Mouse (Mus musculus) lung, embryonic 14.5 days (tissue): ENCODE results near the gene Gtdc1. TPM values are rescaled to one million over a fixed set of nuclear protein-coding genes. Genes with fewer than 3 reads are reported as not detected.

Source experiments
- ATAC-seq: fragments of 200-750 bp; cut with Nextera tagmentation; 2 replicates; pipeline ENCODE4 v1.8.0; 2017; ENCODE audit warnings: mild to moderate bottlenecking, moderate TSS enrichment, moderate library complexity; ENCODE audit not compliant: insufficient read depth
- DNase-seq: peaks from one replicate; pipeline ENCODE4 v3.0.0-alpha.2; 2015
- H3K27ac ChIP-seq: fragments of 300-500 bp; sonication (generic); 2 replicates; pipeline ENCODE4 v1.5.1; 2014; ENCODE audit warnings: low read depth, mild to moderate bottlenecking, moderate library complexity
- H3K27me3 ChIP-seq: fragments of 300-500 bp; sonication (generic); 2 replicates; pipeline ENCODE4 v1.6.1; 2014; ENCODE audit warnings: low read length, control low read depth; ENCODE audit not compliant: insufficient read depth
- H3K36me3 ChIP-seq: fragments of 300-500 bp; sonication (generic); 2 replicates; pipeline ENCODE4 v1.6.1; 2014; ENCODE audit warnings: control low read depth; ENCODE audit not compliant: insufficient read depth
- H3K4me1 ChIP-seq: fragments of 300-500 bp; sonication (generic); 2 replicates; pipeline ENCODE4 v1.6.1; 2014; ENCODE audit warnings: antibody characterized with exemption, control low read depth; ENCODE audit not compliant: insufficient read depth
- H3K4me2 ChIP-seq: fragments of 300-500 bp; sonication (generic); 2 replicates; pipeline ENCODE4 v1.6.1; 2014; ENCODE audit warnings: mild to moderate bottlenecking
- H3K4me3 ChIP-seq: fragments of 300-500 bp; sonication (generic); 2 replicates; pipeline ENCODE4 v1.5.1; 2014; ENCODE audit warnings: low read depth, low read length
- H3K9ac ChIP-seq: fragments of 300-500 bp; sonication (generic); 2 replicates; pipeline ENCODE4 v1.6.1; 2014
- H3K9me3 ChIP-seq: fragments of 300-500 bp; sonication (generic); 2 replicates; pipeline ENCODE4 v1.6.1; 2016; ENCODE audit warnings: low read depth, low read length, control low read depth
- CTCF ChIP-seq: IDR thresholded peaks from 2 replicates; pipeline ENCODE4 v1.5.1; 2016; ENCODE audit warnings: antibody characterized with exemption, low read depth
- WGBS: fragments of 180-500 bp; shearing (Covaris S2); extraction: QIAGEN DNeasy Blood & Tissue Kit; methylation state at CpG from one replicate; pipeline ENCODE4 v1.1.7; 2014; 5-methylcytosine and 5-hydroxymethylcytosine counted together
- polyA plus RNA-seq: library from polyadenylated mRNA; unstranded; fragments of >200 nt; fragmentation: Nextera tagmentation; extraction: Ambion mirVana; gene quantifications from 2 replicates; pipeline ENCODE4 v1.2.1, GENCODE M21; 2014

Gene Gtdc1
- polyA plus RNA-seq, 1 experiment from 2014 or later, result 14.2 TPM

GRCm38 (mm10) chr2:44829753-44830152 is 97.7 kb downstream of the Gtdc1 start:
- H3K4me1 ChIP-seq, result no peaks in the 10 kb centered on the region
- no peak overlapping the region for H3K9ac ChIP-seq
- no peak overlapping the region for H3K27ac ChIP-seq
- H3K4me3 ChIP-seq, result no peak overlapping the region
- H3K27me3 ChIP-seq, result no peaks in the 10 kb centered on the region
- no peaks in the 10 kb centered on the region for H3K9me3 ChIP-seq
- no peak overlapping the region for H3K4me2 ChIP-seq
- DNase-seq (no peak), ATAC-seq (no peak)
- no peaks in the 10 kb centered on the region for H3K36me3 ChIP-seq
- TF ChIP-seq CTCF, result no peak
- WGBS, result 73% methylated on average over 2 of the region's 2 CpGs

- no peak overlapping the region for H3K27ac ChIP-seq
- no peak for TF ChIP-seq CTCF
- no peak overlapping the region for H3K4me2 ChIP-seq
- no peak for DNase-seq
- H3K9ac ChIP-seq, result no peak overlapping the region
- 79% methylated on average over 2 of the region's 2 CpGs for WGBS
- no peaks in the 10 kb centered on the region for H3K4me1 ChIP-seq
- no peak for ATAC-seq
- H3K4me3 ChIP-seq, result no peak overlapping the region
- no peaks in the 10 kb centered on the region for H3K36me3 ChIP-seq
- no peaks in the 10 kb centered on the region for H3K9me3 ChIP-seq
- H3K27me3 ChIP-seq, result no peaks in the 10 kb centered on the region
Observed at GRCm38 (mm10) chr2:44829346-44829745, 98.1 kb downstream of the Gtdc1 start.

- no peak overlapping the region for H3K4me3 ChIP-seq
- WGBS, result 88% methylated on average over 3 of the region's 3 CpGs
- no peak overlapping the region for H3K27ac ChIP-seq
- ATAC-seq (no peak), DNase-seq (no peak)
- no peaks in the 10 kb centered on the region for H3K27me3 ChIP-seq
- TF ChIP-seq CTCF, result no peak
- H3K4me1 ChIP-seq, result no peaks in the 10 kb centered on the region
- no peak overlapping the region for H3K9ac ChIP-seq
- no peak overlapping the region for H3K4me2 ChIP-seq
- no peaks in the 10 kb centered on the region for H3K36me3 ChIP-seq
- no peaks in the 10 kb centered on the region for H3K9me3 ChIP-seq
Observed at GRCm38 (mm10) chr2:44826609-44827008, 100.8 kb downstream of the Gtdc1 start.

- no peak for ATAC-seq
Observed at GRCm38 (mm10) chr2:44817787-44818186, 109.7 kb downstream of the Gtdc1 start.

DNA sequence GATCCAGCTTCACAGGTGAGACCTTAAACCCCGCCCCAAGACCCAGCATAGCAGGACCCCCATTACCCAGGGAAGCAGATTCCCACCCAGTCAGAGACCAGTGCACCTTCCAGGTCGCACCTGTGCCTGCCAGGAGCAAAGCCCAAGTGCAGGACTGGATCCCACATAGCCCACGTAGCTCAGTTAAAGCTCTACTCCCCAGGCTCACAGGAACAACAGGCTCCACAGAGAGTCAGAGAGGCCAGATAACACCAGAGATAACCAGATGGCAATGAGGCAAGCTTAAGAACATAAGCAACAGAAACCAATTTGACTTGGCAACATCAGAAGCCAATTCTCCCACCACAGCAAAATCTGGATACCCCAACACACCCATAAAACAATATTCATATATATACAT is 113.7 kb downstream of the Gtdc1 start:
- WGBS, result 55% methylated on average over 3 of the region's 3 CpGs
- Histone ChIP-seq H3K27me3 (no peaks in the 10 kb centered on the region), H3K36me3 (no peaks in the 10 kb centered on the region), H3K9me3 (no peaks in the 10 kb centered on the region), H3K27ac (no peak overlapping the region), H3K4me3 (no peak overlapping the region), H3K4me2 (no peak overlapping the region), H3K4me1 (no peaks in the 10 kb centered on the region), H3K9ac (no peak overlapping the region)
- ATAC-seq (no peak), DNase-seq (no peak)
- TF ChIP-seq CTCF, result no peak

More at GRCm38 (mm10) chr2:44817787-44818186, 109.7 kb downstream of the Gtdc1 start:
- no peak for DNase-seq
- H3K4me1 ChIP-seq, result no peaks in the 10 kb centered on the region
- no peaks in the 10 kb centered on the region for H3K9me3 ChIP-seq
- H3K36me3 ChIP-seq, result no peaks in the 10 kb centered on the region
- H3K9ac ChIP-seq, result no peak overlapping the region
- H3K4me2 ChIP-seq, result no peak overlapping the region
- no peaks in the 10 kb centered on the region for H3K27me3 ChIP-seq
- no peak overlapping the region for H3K27ac ChIP-seq
- no peak overlapping the region for H3K4me3 ChIP-seq
- no peak for TF ChIP-seq CTCF

GRCm38 (mm10) chr2:44804497-44804896 is 123.0 kb downstream of the Gtdc1 start:
- WGBS, result 87% methylated on average over 6 of the region's 6 CpGs
- Histone ChIP-seq H3K9me3 (no peaks in the 10 kb centered on the region), H3K36me3 (no peaks in the 10 kb centered on the region), H3K27ac (no peak overlapping the region), H3K9ac (no peak overlapping the region), H3K27me3 (no peaks in the 10 kb centered on the region), H3K4me2 (no peak overlapping the region), H3K4me3 (no peak overlapping the region), H3K4me1 (no peaks in the 10 kb centered on the region)
- ATAC-seq, result no peak
- no peak for TF ChIP-seq CTCF
- DNase-seq, result no peak

GRCm38 (mm10) chr2:44801361-44801760 is 126.1 kb downstream of the Gtdc1 start:
- H3K4me3 ChIP-seq, result no peak overlapping the region
- ATAC-seq, result no peak
- H3K36me3 ChIP-seq, result no peaks in the 10 kb centered on the region
- H3K9ac ChIP-seq, result no peak overlapping the region
- H3K27ac ChIP-seq, result no peak overlapping the region
- H3K4me1 ChIP-seq, result no peaks in the 10 kb centered on the region
- H3K27me3 ChIP-seq, result no peaks in the 10 kb centered on the region
- TF ChIP-seq CTCF, result no peak
- DNase-seq, result no peak
- no peaks in the 10 kb centered on the region for H3K9me3 ChIP-seq
- no peak overlapping the region for H3K4me2 ChIP-seq
- WGBS, result 65% methylated on average over 2 of the region's 2 CpGs

DNA sequence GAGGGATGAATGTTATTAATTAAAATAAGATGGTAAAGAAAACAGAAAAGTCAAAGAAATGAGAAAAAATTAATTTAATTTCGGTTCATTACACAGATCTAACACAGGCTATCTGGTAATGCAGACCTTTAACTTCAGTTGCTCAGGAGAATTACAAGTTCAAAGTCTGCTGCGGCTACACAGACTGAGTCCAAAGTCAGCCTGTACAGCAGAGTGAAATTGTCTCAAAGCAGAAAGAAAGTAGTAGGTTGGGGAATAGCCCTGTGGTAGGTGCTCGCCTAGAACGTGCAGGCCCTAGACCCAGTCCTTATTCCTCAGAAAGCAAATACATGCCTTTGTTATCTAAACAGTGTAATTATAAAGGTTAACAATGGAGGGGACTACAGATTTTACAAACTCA is 135.6 kb downstream of the Gtdc1 start:
- no peaks in the 10 kb centered on the region for H3K36me3 ChIP-seq
- 85% methylated on average over 4 of the region's 4 CpGs for WGBS
- H3K4me3 ChIP-seq, result no peak overlapping the region
- no peak overlapping the region for H3K4me2 ChIP-seq
- no peaks in the 10 kb centered on the region for H3K4me1 ChIP-seq
- DNase-seq, result no peak
- H3K9ac ChIP-seq, result no peak overlapping the region
- no peak overlapping the region for H3K27ac ChIP-seq
- H3K9me3 ChIP-seq, result no peaks in the 10 kb centered on the region
- H3K27me3 ChIP-seq, result no peaks in the 10 kb centered on the region
- TF ChIP-seq CTCF, result no peak
- no peak for ATAC-seq
